Mouse (Mus musculus) myocyte (in vitro differentiated cells): Measurements from ENCODE around the gene Mrps27.

Experiments
- CEBPB ChIP-seq: IDR thresholded peaks from 2 replicates; pipeline ENCODE4 v1.6.1; 2011; ENCODE audit warnings: mild to moderate bottlenecking, moderate library complexity; ENCODE audit not compliant: poor library complexity, insufficient read depth, severe bottlenecking
- MYOD1 ChIP-seq, 3 experiments: IDR thresholded peaks; one replicate each; pipeline ENCODE4 v1.6.1; 2011; ENCODE audit warnings: control low read depth in 2 of 3, low read depth in 2 of 3, mild to moderate bottlenecking in 2 of 3, moderate library complexity in 1 of 3; ENCODE audit not compliant: insufficient read length in 2 of 3, control insufficient read depth in 1 of 3
- POLR2A ChIP-seq: IDR thresholded peaks from one replicate; pipeline ENCODE4 v1.6.1; 2011; ENCODE audit warnings: low read depth, mild to moderate bottlenecking, control low read depth, moderate library complexity; ENCODE audit not compliant: insufficient read length
- SRF ChIP-seq: IDR thresholded peaks from one replicate; pipeline ENCODE4 v1.6.1; 2011; ENCODE audit warnings: low read depth; ENCODE audit not compliant: control insufficient read depth, insufficient read length
- USF1 ChIP-seq: IDR thresholded peaks from one replicate; pipeline ENCODE4 v1.6.1; 2011; ENCODE audit warnings: low read depth, mild to moderate bottlenecking, control low read depth, moderate library complexity

- no peak for TF ChIP-seq CEBPB
- TF ChIP-seq POLR2A = no peak
- TF ChIP-seq SRF = no peak
- peak in 2 of 3 experiments; percentile 59 to 84 for TF ChIP-seq MYOD1 (IDR thresholded peaks at IDR 0.05; ENCODE audit: control insufficient read depth in 1 of 3, insufficient read length in 2 of 3, low read depth in 2 of 3)
- no peak for TF ChIP-seq USF1
These were observed 24.5 kb downstream of the Mrps27 start for GRCm38 (mm10) chr13:99369103-99369502.
